Mouse (Mus musculus) midbrain, postnatal 0 days (tissue): ENCODE results near the gene Syt17. TPM values are rescaled to one million over a fixed set of nuclear protein-coding genes. Genes with fewer than 3 reads are reported as not detected.

Experiments
- ATAC-seq: fragments of 200-750 bp; cut with Nextera tagmentation; 2 replicates; pipeline ENCODE4 v1.8.0; 2017; ENCODE audit warnings: moderate number of reproducible peaks, mild to moderate bottlenecking, moderate TSS enrichment, moderate library complexity; ENCODE audit not compliant: low FRiP score
- DNase-seq: peaks from one replicate; pipeline ENCODE4 v3.0.0-alpha.2; 2015; ENCODE audit warnings: low spot score
- H3K27ac ChIP-seq: fragments of 300-500 bp; sonication (generic); 2 replicates; pipeline ENCODE4 v1.5.1; 2014; ENCODE audit warnings: low read depth, mild to moderate bottlenecking, low read length, mixed read lengths
- H3K27me3 ChIP-seq: fragments of 300-500 bp; sonication (generic); 2 replicates; pipeline ENCODE4 v1.6.1; 2014; ENCODE audit warnings: low read length, control low read depth, mixed read lengths; ENCODE audit not compliant: insufficient read depth
- H3K36me3 ChIP-seq: fragments of 300-500 bp; sonication (generic); 2 replicates; pipeline ENCODE4 v1.6.1; 2014; ENCODE audit warnings: low read length, control low read depth, mixed read lengths; ENCODE audit not compliant: insufficient read depth
- H3K4me1 ChIP-seq: fragments of 300-500 bp; sonication (generic); 2 replicates; pipeline ENCODE4 v1.6.1; 2014; ENCODE audit warnings: mild to moderate bottlenecking, control low read depth, antibody characterized with exemption, low read length, mixed read lengths; ENCODE audit not compliant: insufficient read depth
- H3K4me2 ChIP-seq: fragments of 300-500 bp; sonication (generic); 2 replicates; pipeline ENCODE4 v1.6.1; 2014; ENCODE audit warnings: low read depth, mild to moderate bottlenecking, low read length, mixed read lengths; ENCODE audit not compliant: poor library complexity, severe bottlenecking
- H3K4me3 ChIP-seq: fragments of 300-500 bp; sonication (generic); 2 replicates; pipeline ENCODE4 v1.5.1; 2014; ENCODE audit warnings: low read depth, mild to moderate bottlenecking, low read length, moderate library complexity
- H3K9ac ChIP-seq: fragments of 300-500 bp; sonication (generic); replicated peaks from 2 replicates; pipeline ENCODE4 v1.6.1; 2014; ENCODE audit warnings: mild to moderate bottlenecking, low read length, moderate library complexity, mixed read lengths; ENCODE audit not compliant: poor library complexity, severe bottlenecking
- H3K9me3 ChIP-seq: fragments of 300-500 bp; sonication (generic); 2 replicates; pipeline ENCODE4 v1.6.1; 2016; ENCODE audit warnings: low read length, control low read depth
- CTCF ChIP-seq: IDR thresholded peaks from 2 replicates; pipeline ENCODE4 v1.5.1; 2016; ENCODE audit warnings: antibody characterized with exemption, mild to moderate bottlenecking
- WGBS: fragments of 180-500 bp; shearing (Covaris S2); extraction: QIAGEN DNeasy Blood & Tissue Kit; methylation state at CpG from one replicate; pipeline ENCODE4 v1.1.7; 2014; 5-methylcytosine and 5-hydroxymethylcytosine counted together
- polyA plus RNA-seq: library from polyadenylated mRNA; unstranded; fragments of >200 nt; fragmentation: Nextera tagmentation; extraction: Ambion mirVana; gene quantifications from 2 replicates; pipeline ENCODE4 v1.2.1, GENCODE M21; 2015
- total RNA-seq: library from RNA; depleted of rRNA; stranded (reverse); fragments of >200 nt; gene quantifications from 2 replicates; pipeline ENCODE4 v1.2.3, GENCODE M21; 2014

Gene Syt17
- total and polyA plus RNA-seq, 2 experiments from 2014 or later: 31.6 to 61.3 TPM

GRCm38 (mm10) chr7:118481047-118481810, 33.2 kb upstream of the Syt17 start:
- TF ChIP-seq CTCF: no peak
- no peak for DNase-seq
- Histone ChIP-seq H3K4me1 (no peaks in the 10 kb centered on the region), H3K36me3 (no peaks in the 10 kb centered on the region), H3K4me3 (no peak overlapping the region), H3K4me2 (no peak overlapping the region), H3K9me3 (no peaks in the 10 kb centered on the region), H3K27ac (no peak overlapping the region), H3K27me3 (0 out of 2 replicates have a peak, but pooled peaks cover 3% of the 10 kb centered on the region), H3K9ac (no peak overlapping the region)
- 90% methylated on average over 10 of the region's 10 CpGs for WGBS
- no peak for ATAC-seq

DNA sequence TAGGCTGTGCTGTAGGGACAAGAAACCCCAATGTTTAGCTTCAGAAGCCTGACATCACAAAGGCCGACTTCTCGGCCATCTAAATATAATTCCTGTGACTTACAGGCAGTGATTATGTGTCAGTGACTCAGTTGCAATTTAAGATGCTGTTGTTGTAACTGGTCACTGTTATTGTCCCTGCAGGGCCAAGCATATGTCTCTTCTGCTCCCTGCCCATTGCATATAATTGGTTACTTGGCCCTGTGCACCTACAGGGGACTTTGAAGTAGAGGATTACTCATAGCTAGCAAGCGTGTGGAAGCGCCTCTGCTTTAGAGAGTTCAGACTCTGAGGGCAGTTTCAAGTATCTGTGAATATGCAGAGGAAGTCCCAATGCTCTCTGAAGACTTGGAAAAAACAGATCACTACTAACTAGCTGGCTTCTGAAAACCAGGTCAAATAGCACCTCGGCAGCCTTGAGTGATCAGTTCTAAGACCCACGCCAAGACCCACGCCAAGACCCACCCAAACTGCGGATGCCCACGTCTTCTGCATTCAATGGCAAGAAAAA, 32.2 kb upstream of the Syt17 start:
- Histone ChIP-seq H3K4me3 (no peak overlapping the region), H3K36me3 (no peaks in the 10 kb centered on the region), H3K4me2 (no peak overlapping the region), H3K27me3 (0 out of 2 replicates have a peak, but pooled peaks cover 3% of the 10 kb centered on the region), H3K27ac (no peak overlapping the region), H3K4me1 (no peaks in the 10 kb centered on the region), H3K9ac (no peak overlapping the region), H3K9me3 (no peaks in the 10 kb centered on the region)
- no peak for TF ChIP-seq CTCF
- DNase-seq: no peak
- ATAC-seq: no peak
- WGBS: 86% methylated on average over 9 of the region's 9 CpGs

- WGBS: 53% methylated on average over 3 of the region's 3 CpGs
- Histone ChIP-seq H3K9me3 (no peaks in the 10 kb centered on the region), H3K27me3 (0 out of 2 replicates have a peak, but pooled peaks cover 3% of the 10 kb centered on the region), H3K4me1 (no peaks in the 10 kb centered on the region), H3K36me3 (no peaks in the 10 kb centered on the region), H3K27ac (no peak overlapping the region), H3K9ac (no peak overlapping the region), H3K4me2 (no peak overlapping the region), H3K4me3 (no peak overlapping the region)
- TF ChIP-seq CTCF: no peak
- DNase-seq (no peak), ATAC-seq (no peak)
These were observed 30.9 kb upstream of the Syt17 start for GRCm38 (mm10) chr7:118478835-118479312.

- H3K36me3 ChIP-seq: no peaks in the 10 kb centered on the region
- H3K27me3 ChIP-seq: 0 out of 2 replicates have a peak, but pooled peaks cover 3% of the 10 kb centered on the region
- no peak overlapping the region for H3K9ac ChIP-seq
- H3K27ac ChIP-seq: no peak overlapping the region
- no peak overlapping the region for H3K4me3 ChIP-seq
- WGBS: 61% methylated on average over 5 of the region's 5 CpGs
- no peaks in the 10 kb centered on the region for H3K9me3 ChIP-seq
- DNase-seq (no peak), ATAC-seq (no peak)
- no peak for TF ChIP-seq CTCF
- H3K4me1 ChIP-seq: no peaks in the 10 kb centered on the region
- no peak overlapping the region for H3K4me2 ChIP-seq
These were observed 28.4 kb upstream of the Syt17 start for GRCm38 (mm10) chr7:118476428-118476827.

GRCm38 (mm10) chr7:118475008-118475705, 27.1 kb upstream of the Syt17 start:
- no peak for DNase-seq
- TF ChIP-seq CTCF: no peak
- H3K9ac ChIP-seq: no peak overlapping the region
- H3K4me3 ChIP-seq: no peak overlapping the region
- no peak overlapping the region for H3K4me2 ChIP-seq
- no peaks in the 10 kb centered on the region for H3K36me3 ChIP-seq
- no peak for ATAC-seq
- H3K9me3 ChIP-seq: no peaks in the 10 kb centered on the region
- 0 out of 2 replicates have a peak, but pooled peaks cover 3% of the 10 kb centered on the region for H3K27me3 ChIP-seq
- H3K4me1 ChIP-seq: no peaks in the 10 kb centered on the region
- no peak overlapping the region for H3K27ac ChIP-seq
- 88% methylated on average over 7 of the region's 7 CpGs for WGBS
